Mouse (Mus musculus) CH12.LX (cell line): ENCODE measurements around the gene Smarca2.

Experiments used
- CTCF ChIP-seq, 2 experiments: IDR thresholded peaks in 1 of 2; conservative IDR thresholded peaks in 1 of 2; 2 replicates each; pipeline ENCODE4 v1.5.1; 2011 to 2012; ENCODE audit warnings: low read depth in 2 of 2, low read length in 2 of 2, improper control_type of control experiment in 1 of 2, inconsistent platforms in 1 of 2, mild to moderate bottlenecking in 1 of 2, moderate library complexity in 1 of 2
- E2F4 ChIP-seq: IDR thresholded peaks from 2 replicates; pipeline ENCODE4 v1.6.1; 2011; ENCODE audit warnings: low read depth, low read length, improper control_type of control experiment; ENCODE audit not compliant: insufficient replicate concordance
- EP300 ChIP-seq: IDR thresholded peaks from 2 replicates; pipeline ENCODE4 v1.6.1; 2011; ENCODE audit warnings: low read length, improper control_type of control experiment
- POLR2A ChIP-seq: IDR thresholded peaks from 2 replicates; pipeline ENCODE4 v1.6.1; 2011; ENCODE audit warnings: low read depth, mild to moderate bottlenecking, improper control_type of control experiment, low read length
- RAD21 ChIP-seq: IDR thresholded peaks from 2 replicates; pipeline ENCODE4 v1.6.1; 2011; ENCODE audit warnings: low read depth, mild to moderate bottlenecking, low read length, improper control_type of control experiment, moderate library complexity
- SMC3 ChIP-seq: IDR thresholded peaks from 2 replicates; pipeline ENCODE4 v1.6.1; 2011; ENCODE audit warnings: low read depth, low read length, improper control_type of control experiment
- ZKSCAN1 ChIP-seq: IDR thresholded peaks from 2 replicates; pipeline ENCODE4 v1.6.1; 2012; ENCODE audit warnings: low read depth, inconsistent platforms, low read length, improper control_type of control experiment, borderline replicate concordance
- ZMIZ1 ChIP-seq: IDR thresholded peaks from 2 replicates; pipeline ENCODE4 v1.6.1; 2012; ENCODE audit warnings: low read depth, mild to moderate bottlenecking, inconsistent platforms, low read length, improper control_type of control experiment

DNA sequence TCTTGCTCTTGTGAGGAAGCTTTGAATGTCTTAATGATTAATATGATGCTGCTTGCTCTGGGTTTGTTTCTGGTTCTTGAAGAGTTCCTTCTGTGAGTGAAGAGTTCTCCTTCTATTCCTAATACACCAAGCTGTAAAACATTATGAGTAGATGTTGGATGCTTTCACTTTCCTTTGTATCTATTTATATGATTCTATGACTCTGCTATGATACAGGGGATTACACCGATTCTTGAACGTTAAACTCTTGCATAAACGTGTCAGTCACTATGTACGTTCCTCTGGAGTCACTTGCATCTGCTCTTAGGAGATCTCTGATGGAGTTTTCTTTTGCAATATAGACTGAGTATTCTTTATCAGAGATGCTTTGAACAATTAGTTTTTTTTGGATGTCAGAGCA is 199.6 kb downstream of the Smarca2 start:
- TF ChIP-seq CTCF (conservative IDR thresholded peaks at IDR 0.05 in 1 of 2, IDR thresholded peaks at IDR 0.05 in 1 of 2; ENCODE audit: low read depth in 2 of 2, low read length in 2 of 2) (no peak), EP300 (no peak), POLR2A (no peak), E2F4 (no peak), ZKSCAN1 (no peak), SMC3 (no peak), RAD21 (no peak), ZMIZ1 (no peak)
